Mouse (Mus musculus) midbrain, postnatal 0 days (tissue): Measurements from ENCODE around the gene Atp13a1. TPM values are rescaled to one million over a fixed set of nuclear protein-coding genes. Genes with fewer than 3 reads are reported as not detected.

Source experiments
- ATAC-seq: fragments of 200-750 bp; cut with Nextera tagmentation; 2 replicates; pipeline ENCODE4 v1.8.0; 2017; ENCODE audit warnings: moderate number of reproducible peaks, mild to moderate bottlenecking, moderate TSS enrichment, moderate library complexity; ENCODE audit not compliant: low FRiP score
- DNase-seq: peaks from one replicate; pipeline ENCODE4 v3.0.0-alpha.2; 2015; ENCODE audit warnings: low spot score
- H3K27ac ChIP-seq: fragments of 300-500 bp; sonication (generic); 2 replicates; pipeline ENCODE4 v1.5.1; 2014; ENCODE audit warnings: low read depth, mild to moderate bottlenecking, low read length, mixed read lengths
- H3K27me3 ChIP-seq: fragments of 300-500 bp; sonication (generic); 2 replicates; pipeline ENCODE4 v1.6.1; 2014; ENCODE audit warnings: low read length, control low read depth, mixed read lengths; ENCODE audit not compliant: insufficient read depth
- H3K36me3 ChIP-seq: fragments of 300-500 bp; sonication (generic); 2 replicates; pipeline ENCODE4 v1.6.1; 2014; ENCODE audit warnings: low read length, control low read depth, mixed read lengths; ENCODE audit not compliant: insufficient read depth
- H3K4me1 ChIP-seq: fragments of 300-500 bp; sonication (generic); 2 replicates; pipeline ENCODE4 v1.6.1; 2014; ENCODE audit warnings: mild to moderate bottlenecking, control low read depth, antibody characterized with exemption, low read length, mixed read lengths; ENCODE audit not compliant: insufficient read depth
- H3K4me2 ChIP-seq: fragments of 300-500 bp; sonication (generic); 2 replicates; pipeline ENCODE4 v1.6.1; 2014; ENCODE audit warnings: low read depth, mild to moderate bottlenecking, low read length, mixed read lengths; ENCODE audit not compliant: poor library complexity, severe bottlenecking
- H3K4me3 ChIP-seq: fragments of 300-500 bp; sonication (generic); 2 replicates; pipeline ENCODE4 v1.5.1; 2014; ENCODE audit warnings: low read depth, mild to moderate bottlenecking, low read length, moderate library complexity
- H3K9ac ChIP-seq: fragments of 300-500 bp; sonication (generic); replicated peaks from 2 replicates; pipeline ENCODE4 v1.6.1; 2014; ENCODE audit warnings: mild to moderate bottlenecking, low read length, moderate library complexity, mixed read lengths; ENCODE audit not compliant: poor library complexity, severe bottlenecking
- H3K9me3 ChIP-seq: fragments of 300-500 bp; sonication (generic); 2 replicates; pipeline ENCODE4 v1.6.1; 2016; ENCODE audit warnings: low read length, control low read depth
- CTCF ChIP-seq: IDR thresholded peaks from 2 replicates; pipeline ENCODE4 v1.5.1; 2016; ENCODE audit warnings: antibody characterized with exemption, mild to moderate bottlenecking
- WGBS: fragments of 180-500 bp; shearing (Covaris S2); extraction: QIAGEN DNeasy Blood & Tissue Kit; methylation state at CpG from one replicate; pipeline ENCODE4 v1.1.7; 2014; 5-methylcytosine and 5-hydroxymethylcytosine counted together
- polyA plus RNA-seq: library from polyadenylated mRNA; unstranded; fragments of >200 nt; fragmentation: Nextera tagmentation; extraction: Ambion mirVana; gene quantifications from 2 replicates; pipeline ENCODE4 v1.2.1, GENCODE M21; 2015
- total RNA-seq: library from RNA; depleted of rRNA; stranded (reverse); fragments of >200 nt; gene quantifications from 2 replicates; pipeline ENCODE4 v1.2.3, GENCODE M21; 2014

The Atp13a1 gene
- total and polyA plus RNA-seq, 2 experiments from 2014 or later: 44.6 to 92.7 TPM

DNA sequence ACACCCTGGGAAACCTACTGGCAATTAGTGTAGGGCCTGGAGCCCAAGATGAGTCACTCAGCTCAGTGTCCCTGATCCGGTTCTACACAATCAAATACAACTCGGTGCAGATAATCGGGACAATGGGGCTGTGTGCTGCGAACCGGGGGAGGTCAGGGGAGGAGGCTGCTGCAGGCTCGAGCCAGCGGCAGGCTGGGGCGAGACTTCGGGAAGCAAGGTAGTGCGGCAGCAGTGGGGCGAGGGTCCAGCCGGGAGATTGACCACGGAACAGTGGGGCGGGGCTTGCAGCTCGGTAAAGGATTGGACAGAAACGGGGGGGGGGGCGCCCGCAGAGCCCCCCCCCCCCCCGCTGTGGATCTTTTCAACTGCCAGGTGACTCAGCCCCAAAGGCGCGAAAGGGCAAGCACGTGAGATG is 31.0 kb downstream of the Atp13a1 start:
- Histone ChIP-seq H3K36me3 (peaks cover 25% of the 10 kb centered on the region), H3K9me3 (no peaks in the 10 kb centered on the region), H3K9ac (peak overlapping the region; percentile 61), H3K4me3 (peak overlapping the region; percentile 56), H3K27ac (peak overlapping the region; percentile 68), H3K4me1 (peaks cover 6% of the 10 kb centered on the region; the same call in 1 of the 2 replicates), H3K4me2 (peak overlapping the region; percentile 72), H3K27me3 (no peaks in the 10 kb centered on the region)
- DNase-seq (peak; percentile 55), ATAC-seq (peak; percentile 61)
- WGBS: 0% methylated on average over 16 of the region's 22 CpGs
- no peak for TF ChIP-seq CTCF

DNA sequence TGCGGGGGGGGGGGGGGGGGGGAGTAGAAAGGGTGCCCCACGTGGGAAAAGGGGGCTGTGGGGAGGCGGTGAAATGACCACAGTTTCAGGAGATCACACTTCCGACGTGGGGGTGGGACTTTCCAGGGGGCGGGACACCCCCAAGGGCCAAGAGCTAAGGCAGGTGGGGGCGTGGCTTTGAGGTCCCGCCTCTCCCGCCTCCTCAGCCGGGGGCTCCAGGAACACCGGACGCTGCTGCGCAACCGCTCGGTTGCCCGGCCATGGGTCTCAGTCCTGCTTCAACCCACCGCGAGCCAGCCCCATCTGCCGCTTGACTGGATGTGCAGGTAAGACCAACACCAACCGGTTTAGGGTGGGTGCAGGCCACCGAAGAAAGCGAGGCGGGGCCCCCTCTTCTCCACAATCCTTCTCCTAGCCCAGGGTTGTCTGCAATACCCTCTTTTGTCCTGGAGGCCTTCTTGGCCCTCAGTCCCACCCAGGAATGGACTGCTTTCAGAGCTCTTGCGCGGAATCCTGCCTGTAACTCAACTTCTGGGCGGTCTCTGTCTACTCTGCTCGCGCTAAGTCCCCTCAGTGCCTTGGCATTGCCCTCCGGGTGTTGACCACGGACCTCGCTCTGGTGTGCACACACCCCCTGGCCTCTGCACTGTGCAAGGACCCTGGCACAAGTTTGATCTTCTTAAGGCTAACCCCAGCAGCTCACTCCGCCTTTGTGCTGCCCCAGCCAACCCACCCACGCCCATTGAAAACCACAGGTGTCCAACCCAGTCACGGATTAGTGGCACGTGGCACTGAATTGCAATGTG is 31.6 kb downstream of the Atp13a1 start, which contains the start of gene Lpar2:
Gene Lpar2 (plus strand): TSS at position 44 of the 806 bp plus-strand sequence.
- no peaks in the 10 kb centered on the region for H3K9me3 ChIP-seq
- ATAC-seq (peak; percentile 82), DNase-seq (peak; percentile 81)
- WGBS: 2% methylated on average over 28 of the region's 35 CpGs
- H3K4me1 ChIP-seq: peaks cover 6% of the 10 kb centered on the region; the same call in 1 of the 2 replicates
- peak within 1 kb of the TSS; percentile 68 for H3K27ac ChIP-seq
- H3K27me3 ChIP-seq: no peaks in the 10 kb centered on the region
- H3K36me3 ChIP-seq: peaks cover 25% of the 10 kb centered on the region
- H3K4me3 ChIP-seq: peak within 1 kb of the TSS; percentile 56
- peak within 1 kb of the TSS; percentile 72 for H3K4me2 ChIP-seq
- TF ChIP-seq CTCF: no peak; the same call in 1 of the 2 replicates
- H3K9ac ChIP-seq: peak within 1 kb of the TSS; percentile 61

DNA sequence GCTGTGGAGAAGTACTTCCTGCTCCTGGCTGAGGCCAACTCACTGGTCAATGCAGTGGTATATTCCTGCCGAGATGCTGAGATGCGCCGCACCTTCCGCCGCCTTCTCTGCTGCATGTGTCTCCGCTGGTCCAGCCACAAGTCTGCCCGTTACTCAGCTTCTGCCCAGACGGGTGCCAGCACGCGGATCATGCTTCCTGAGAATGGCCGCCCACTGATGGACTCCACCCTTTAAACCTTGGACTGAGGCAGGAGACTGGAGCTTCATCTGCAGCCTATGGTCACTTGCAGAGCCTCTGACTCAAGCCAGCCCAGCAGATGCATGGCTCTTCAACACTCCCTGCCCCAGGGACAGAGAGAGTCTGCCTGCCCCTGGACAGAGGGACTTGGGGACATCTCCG is 35.4 kb downstream of the Atp13a1 start:
- no peak for ATAC-seq
- H3K4me1 ChIP-seq: peaks cover 6% of the 10 kb centered on the region; the same call in 1 of the 2 replicates
- peaks cover 23% of the 10 kb centered on the region for H3K36me3 ChIP-seq
- no peak for DNase-seq
- H3K9ac ChIP-seq: no peak overlapping the region
- H3K27me3 ChIP-seq: no peaks in the 10 kb centered on the region
- no peak overlapping the region for H3K4me3 ChIP-seq
- H3K9me3 ChIP-seq: no peaks in the 10 kb centered on the region
- H3K4me2 ChIP-seq: no peak overlapping the region
- no peak for TF ChIP-seq CTCF
- no peak overlapping the region for H3K27ac ChIP-seq
- WGBS: 96% methylated on average over 12 of the region's 12 CpGs

DNA sequence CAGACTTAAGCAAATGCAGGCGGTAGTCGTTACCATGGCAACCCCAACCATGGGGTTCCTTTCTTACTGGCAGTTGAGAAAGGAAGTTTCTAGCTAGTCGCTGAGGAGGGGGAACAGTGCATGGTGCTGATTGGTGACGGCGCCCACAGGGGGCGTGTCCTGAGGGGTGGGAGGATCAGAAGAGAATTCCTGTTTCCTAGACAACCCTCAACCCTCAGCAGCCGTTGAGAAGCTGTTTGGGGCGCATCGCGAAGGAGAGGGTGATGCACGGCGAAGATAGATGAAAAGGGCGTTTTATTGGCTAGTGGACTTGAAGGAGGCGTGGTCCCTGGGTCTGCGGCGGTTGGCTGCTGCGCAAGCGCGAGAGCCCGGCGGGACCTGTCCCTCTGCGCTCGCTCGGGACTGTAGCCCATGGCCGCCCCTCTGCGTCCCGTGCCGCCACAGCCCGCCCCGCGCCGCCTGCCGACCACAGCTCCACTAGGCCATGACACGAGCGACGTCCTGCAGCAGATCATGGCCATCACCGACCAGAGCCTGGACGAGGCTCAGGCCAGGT is 41.4 kb downstream of the Atp13a1 start, which contains the start of gene Pbx4:
Gene Pbx4 (plus strand): TSS at position 194 of the 556 bp plus-strand sequence.
- Histone ChIP-seq H3K9ac (peak within 1 kb of the TSS; percentile 79), H3K4me1 (no peaks in the 10 kb centered on the region), H3K27ac (peak within 1 kb of the TSS; percentile 80), H3K36me3 (peaks cover 11% of the 10 kb centered on the region; the same call in 1 of the 2 replicates), H3K27me3 (no peaks in the 10 kb centered on the region), H3K9me3 (no peaks in the 10 kb centered on the region), H3K4me3 (peak within 1 kb of the TSS; percentile 73), H3K4me2 (peak within 1 kb of the TSS; percentile 84)
- ATAC-seq (peak; percentile 97), DNase-seq (peak; percentile 99)
- WGBS: under 1% methylated on average over 38 of the region's 38 CpGs
- TF ChIP-seq CTCF: peak; percentile 39

DNA sequence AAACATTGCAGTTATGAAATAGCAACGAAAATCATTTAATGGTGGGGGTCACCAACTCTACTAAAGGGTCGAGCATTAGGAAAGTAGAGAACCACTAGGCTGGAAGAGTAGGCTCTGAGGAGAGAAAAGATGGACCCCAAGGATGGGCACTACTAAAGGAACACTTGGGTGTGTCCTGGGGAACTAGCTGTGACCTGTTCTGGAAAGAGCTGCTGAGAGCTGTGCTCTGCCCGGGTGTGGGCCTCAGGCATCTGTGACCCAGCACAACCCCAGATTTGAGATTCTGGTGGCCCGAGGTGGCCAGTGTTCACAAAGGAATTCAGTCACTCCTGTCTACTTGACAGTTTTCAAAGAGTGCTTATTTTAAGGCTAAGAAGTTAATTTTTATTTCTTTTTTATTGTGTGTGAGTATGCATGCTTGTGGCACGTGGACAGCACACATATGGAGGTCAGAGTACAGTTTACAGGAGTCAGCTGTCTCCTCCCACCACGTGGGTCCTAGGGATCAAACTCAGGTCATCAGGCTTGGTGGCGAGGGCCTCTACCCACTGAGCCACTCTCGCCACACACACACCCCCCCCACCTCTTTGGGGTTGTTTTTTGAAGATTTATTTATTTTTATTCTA is 46.2 kb downstream of the Atp13a1 start:
- no peak overlapping the region for H3K4me2 ChIP-seq
- DNase-seq: no peak
- no peak for ATAC-seq
- no peaks in the 10 kb centered on the region for H3K4me1 ChIP-seq
- H3K27ac ChIP-seq: no peak overlapping the region
- no peak overlapping the region for H3K4me3 ChIP-seq
- no peak overlapping the region for H3K9ac ChIP-seq
- WGBS: 85% methylated on average over 8 of the region's 8 CpGs
- peaks cover 5% of the 10 kb centered on the region; the same call in 1 of the 2 replicates for H3K36me3 ChIP-seq
- H3K27me3 ChIP-seq: no peaks in the 10 kb centered on the region
- no peaks in the 10 kb centered on the region for H3K9me3 ChIP-seq
- no peak for TF ChIP-seq CTCF
